Mouse (Mus musculus) stomach, embryonic 15.5 days (tissue): ENCODE data around the gene Psapl1. TPM values are rescaled to one million over a fixed set of nuclear protein-coding genes. Genes with fewer than 3 reads are reported as not detected.
A peak's percentile ranks its signal among the peaks of the same experiment; 100 is the strongest.

ENCODE experiments used
- ATAC-seq: fragments of 200-750 bp; cut with Nextera tagmentation; 2 replicates; pipeline ENCODE4 v1.8.0; 2017; ENCODE audit warnings: low read depth, moderate number of reproducible peaks, moderate TSS enrichment; ENCODE audit not compliant: insufficient read depth, low FRiP score
- H3K27ac ChIP-seq: fragments of 300-500 bp; sonication (generic); 2 replicates; pipeline ENCODE4 v1.5.1; 2015; ENCODE audit warnings: mild to moderate bottlenecking, inconsistent platforms
- H3K27me3 ChIP-seq: fragments of 300-500 bp; sonication (generic); replicated peaks from 2 replicates; pipeline ENCODE4 v1.6.1; 2015; ENCODE audit warnings: inconsistent platforms
- H3K36me3 ChIP-seq: fragments of 300-500 bp; sonication (generic); 2 replicates; pipeline ENCODE4 v1.6.1; 2015; ENCODE audit warnings: inconsistent platforms
- H3K4me1 ChIP-seq: fragments of 300-500 bp; sonication (generic); 2 replicates; pipeline ENCODE4 v1.6.1; 2015; ENCODE audit warnings: inconsistent platforms
- H3K4me2 ChIP-seq: fragments of 300-500 bp; sonication (generic); 2 replicates; pipeline ENCODE4 v1.6.1; 2015; ENCODE audit warnings: mild to moderate bottlenecking, inconsistent platforms
- H3K4me3 ChIP-seq: fragments of 300-500 bp; sonication (generic); replicated peaks from 2 replicates; pipeline ENCODE4 v1.5.1; 2015; ENCODE audit warnings: inconsistent platforms
- H3K9ac ChIP-seq: fragments of 300-500 bp; sonication (generic); 2 replicates; pipeline ENCODE4 v1.6.1; 2015; ENCODE audit warnings: inconsistent platforms
- H3K9me3 ChIP-seq: fragments of 300-500 bp; sonication (generic); 2 replicates; pipeline ENCODE4 v1.6.1; 2016; ENCODE audit warnings: inconsistent platforms
- WGBS: fragments of 180-500 bp; shearing (Covaris S2); methylation state at CpG from one replicate; pipeline ENCODE4 v1.1.7; 2015; 5-methylcytosine and 5-hydroxymethylcytosine counted together
- polyA plus RNA-seq: library from polyadenylated mRNA; unstranded; fragments of >200 nt; fragmentation: Nextera tagmentation; extraction: Ambion mirVana; gene quantifications from 2 replicates; pipeline ENCODE4 v1.2.1, GENCODE M21; 2015

Psapl1 gene
- polyA plus RNA-seq, 1 experiment from 2014 or later: 16.7 TPM

DNA sequence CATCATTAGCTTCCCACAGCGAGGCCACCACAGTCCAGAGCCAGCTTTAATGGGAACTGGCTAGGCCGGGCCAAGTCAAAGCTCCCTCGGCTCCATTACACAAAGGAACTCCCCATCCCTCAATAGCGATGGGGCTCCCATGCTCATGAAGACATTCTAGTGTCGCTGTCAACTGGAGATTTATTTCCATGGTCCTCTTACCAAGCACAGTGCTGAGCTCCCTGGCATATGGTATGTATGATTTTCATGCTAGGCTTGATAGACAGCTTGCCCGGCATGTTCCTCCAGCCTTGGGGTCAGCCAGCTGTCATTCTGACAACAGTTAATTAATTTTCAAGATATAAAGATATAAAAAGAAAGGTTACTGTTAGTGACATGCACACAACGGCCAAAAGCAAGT is 21.5 kb upstream of the Psapl1 start:
- H3K9ac ChIP-seq: no peak overlapping the region
- H3K27ac ChIP-seq: no peak overlapping the region
- H3K9me3 ChIP-seq: no peaks in the 10 kb centered on the region
- ATAC-seq: no peak
- 82% methylated on average over 7 of the region's 7 CpGs for WGBS
- no peaks in the 10 kb centered on the region for H3K36me3 ChIP-seq
- H3K27me3 ChIP-seq: no peaks in the 10 kb centered on the region
- H3K4me2 ChIP-seq: no peak overlapping the region
- no peak overlapping the region for H3K4me3 ChIP-seq
- no peaks in the 10 kb centered on the region for H3K4me1 ChIP-seq

DNA sequence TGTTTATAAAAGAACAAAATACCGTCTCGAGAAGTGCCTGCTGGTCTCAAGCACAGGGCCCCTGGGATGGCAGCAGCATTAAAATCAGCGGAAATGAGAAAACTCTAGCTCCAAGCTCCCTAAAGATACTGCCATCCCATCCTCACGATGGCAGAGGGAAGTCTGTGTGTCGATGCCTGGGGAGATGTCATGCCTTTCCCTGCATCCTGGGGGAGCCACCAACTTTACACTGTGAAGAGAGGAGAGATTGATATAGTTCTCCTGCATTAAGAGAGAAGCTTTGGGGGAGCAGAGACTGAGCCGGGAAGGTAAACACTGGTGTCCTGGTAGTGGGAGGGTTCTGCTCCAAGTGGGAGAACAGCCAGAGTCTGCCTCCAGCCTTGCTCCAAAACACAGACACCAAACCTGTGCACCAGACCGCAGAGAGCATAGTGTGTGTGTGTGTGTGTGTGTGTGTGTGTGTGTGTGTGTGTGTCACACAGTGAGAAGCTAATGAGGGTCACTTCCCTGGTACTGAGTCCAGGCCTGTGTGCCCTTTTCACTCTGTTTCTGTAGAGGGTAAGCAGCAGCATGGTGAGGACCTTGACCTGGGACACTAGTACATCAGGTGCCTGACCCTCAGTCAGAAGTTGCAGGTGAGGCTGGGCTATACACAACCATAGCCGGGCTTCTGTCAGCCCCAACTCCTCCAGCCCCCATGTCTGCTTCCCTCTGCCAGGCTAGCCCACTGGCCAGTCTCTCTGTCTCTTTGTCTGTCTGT is 17.3 kb upstream of the Psapl1 start:
- H3K27me3 ChIP-seq: no peaks in the 10 kb centered on the region
- H3K4me2 ChIP-seq: no peak overlapping the region
- no peak overlapping the region for H3K27ac ChIP-seq
- no peak for ATAC-seq
- no peaks in the 10 kb centered on the region for H3K4me1 ChIP-seq
- no peaks in the 10 kb centered on the region for H3K36me3 ChIP-seq
- whole genome bisulfite sequencing: 41% methylated on average over 8 of the region's 8 CpGs
- no peak overlapping the region for H3K9ac ChIP-seq
- no peaks in the 10 kb centered on the region for H3K9me3 ChIP-seq
- no peak overlapping the region for H3K4me3 ChIP-seq

DNA sequence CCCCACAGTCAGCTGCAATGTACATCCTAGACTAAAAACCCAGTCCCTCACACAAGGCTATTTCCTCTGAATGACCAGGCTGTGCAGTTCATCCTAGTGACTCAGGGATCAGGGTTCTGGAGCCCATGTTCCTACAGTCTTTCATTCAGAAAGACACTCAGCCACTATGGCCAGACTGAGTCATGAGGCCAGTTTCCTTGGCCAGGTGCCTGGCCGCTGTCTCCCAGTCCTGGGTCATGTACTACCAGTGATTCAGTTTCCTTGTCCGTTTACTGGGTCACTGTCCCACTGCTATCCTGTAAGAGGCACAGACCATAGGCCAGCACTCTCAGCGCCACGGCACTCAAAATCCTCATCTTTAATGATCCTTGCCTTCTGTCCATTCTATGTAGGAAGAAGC is 15.5 kb upstream of the Psapl1 start:
- ATAC-seq: no peak
- no peak overlapping the region for H3K27ac ChIP-seq
- H3K4me3 ChIP-seq: no peak overlapping the region
- WGBS: 84% methylated on average over 4 of the region's 4 CpGs
- no peaks in the 10 kb centered on the region for H3K4me1 ChIP-seq
- no peaks in the 10 kb centered on the region for H3K9me3 ChIP-seq
- H3K9ac ChIP-seq: no peak overlapping the region
- no peaks in the 10 kb centered on the region for H3K36me3 ChIP-seq
- no peak overlapping the region for H3K4me2 ChIP-seq
- H3K27me3 ChIP-seq: no peaks in the 10 kb centered on the region

GRCm38 (mm10) chr5:36191285-36191684 is 12.5 kb upstream of the Psapl1 start:
- no peak overlapping the region for H3K27ac ChIP-seq
- H3K9me3 ChIP-seq: no peaks in the 10 kb centered on the region
- H3K9ac ChIP-seq: no peak overlapping the region
- no peaks in the 10 kb centered on the region; the same call in 1 of the 2 replicates for H3K4me1 ChIP-seq
- no peaks in the 10 kb centered on the region for H3K36me3 ChIP-seq
- H3K4me2 ChIP-seq: no peak overlapping the region
- H3K27me3 ChIP-seq: no peaks in the 10 kb centered on the region
- no peak for ATAC-seq
- H3K4me3 ChIP-seq: no peak overlapping the region
- WGBS: 86% methylated on average over 4 of the region's 4 CpGs

DNA sequence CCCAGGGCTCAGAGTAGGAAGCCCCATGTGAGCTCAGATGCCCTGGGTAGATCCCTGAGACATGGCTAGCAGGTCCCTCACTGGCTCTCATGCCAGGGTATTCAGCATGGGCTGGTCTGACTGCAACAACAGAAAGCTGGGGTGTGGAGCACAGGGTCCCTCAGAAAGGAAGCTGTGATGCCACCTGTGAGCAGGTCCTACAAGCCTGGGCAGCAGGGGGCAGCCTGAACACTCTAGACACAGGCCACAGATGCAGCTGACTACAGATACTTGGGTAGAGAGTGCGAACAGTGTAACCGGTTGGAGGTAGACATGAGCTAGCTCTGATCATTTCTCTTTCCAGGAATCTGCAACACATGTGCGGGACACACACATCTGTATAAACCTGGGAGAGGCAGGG is 11.9 kb upstream of the Psapl1 start:
- Histone ChIP-seq H3K4me1 (no peaks in the 10 kb centered on the region; the same call in 1 of the 2 replicates), H3K36me3 (no peaks in the 10 kb centered on the region), H3K4me2 (no peak overlapping the region), H3K27ac (no peak overlapping the region), H3K4me3 (no peak overlapping the region), H3K27me3 (no peaks in the 10 kb centered on the region), H3K9me3 (no peaks in the 10 kb centered on the region), H3K9ac (no peak overlapping the region)
- 77% methylated on average over 3 of the region's 3 CpGs for whole genome bisulfite sequencing
- no peak for ATAC-seq

DNA sequence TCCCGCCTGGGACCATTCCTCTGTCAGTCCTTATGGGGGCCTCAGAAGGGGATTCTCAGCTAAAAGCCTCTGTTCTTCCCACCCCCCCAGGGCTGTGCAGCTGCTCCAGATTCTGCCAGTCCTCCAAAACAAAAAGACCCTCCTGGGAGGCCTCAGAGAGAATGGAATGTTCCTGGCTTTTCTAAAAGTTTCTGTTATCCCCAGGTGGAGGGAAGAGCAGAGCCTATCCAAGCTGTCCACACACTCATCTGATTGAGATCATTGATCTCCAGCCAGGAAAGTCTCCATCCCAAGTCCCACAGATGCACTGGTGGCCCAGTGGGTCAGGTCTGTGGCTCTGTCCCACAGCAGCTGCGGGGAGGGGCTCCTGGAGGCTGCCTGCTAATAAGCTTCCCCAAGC is 11.1 kb upstream of the Psapl1 start:
- H3K4me2 ChIP-seq: no peak overlapping the region
- 79% methylated on average over 2 of the region's 2 CpGs for WGBS
- no peak overlapping the region for H3K27ac ChIP-seq
- no peaks in the 10 kb centered on the region; the same call in 1 of the 2 replicates for H3K4me1 ChIP-seq
- no peaks in the 10 kb centered on the region for H3K27me3 ChIP-seq
- no peaks in the 10 kb centered on the region for H3K9me3 ChIP-seq
- no peak overlapping the region for H3K9ac ChIP-seq
- H3K4me3 ChIP-seq: no peak overlapping the region
- H3K36me3 ChIP-seq: no peaks in the 10 kb centered on the region
- ATAC-seq: no peak

GRCm38 (mm10) chr5:36194631-36195030 is 9.2 kb upstream of the Psapl1 start:
- 53% methylated on average over 4 of the region's 4 CpGs for WGBS

GRCm38 (mm10) chr5:36195436-36195835 is 8.4 kb upstream of the Psapl1 start:
- ATAC-seq: no peak
- Histone ChIP-seq H3K27me3 (no peaks in the 10 kb centered on the region), H3K36me3 (no peaks in the 10 kb centered on the region), H3K4me2 (no peak overlapping the region), H3K27ac (no peak overlapping the region), H3K4me1 (no peaks in the 10 kb centered on the region; the same call in 1 of the 2 replicates), H3K4me3 (no peak overlapping the region), H3K9me3 (no peaks in the 10 kb centered on the region), H3K9ac (no peak overlapping the region)
- WGBS: 84% methylated on average over 4 of the region's 4 CpGs

More at GRCm38 (mm10) chr5:36194631-36195030, 9.2 kb upstream of the Psapl1 start:
- Histone ChIP-seq H3K4me3 (no peak overlapping the region), H3K9ac (no peak overlapping the region), H3K36me3 (no peaks in the 10 kb centered on the region), H3K4me1 (no peaks in the 10 kb centered on the region; the same call in 1 of the 2 replicates), H3K4me2 (no peak overlapping the region), H3K27me3 (no peaks in the 10 kb centered on the region), H3K27ac (no peak overlapping the region), H3K9me3 (no peaks in the 10 kb centered on the region)
- ATAC-seq: no peak

DNA sequence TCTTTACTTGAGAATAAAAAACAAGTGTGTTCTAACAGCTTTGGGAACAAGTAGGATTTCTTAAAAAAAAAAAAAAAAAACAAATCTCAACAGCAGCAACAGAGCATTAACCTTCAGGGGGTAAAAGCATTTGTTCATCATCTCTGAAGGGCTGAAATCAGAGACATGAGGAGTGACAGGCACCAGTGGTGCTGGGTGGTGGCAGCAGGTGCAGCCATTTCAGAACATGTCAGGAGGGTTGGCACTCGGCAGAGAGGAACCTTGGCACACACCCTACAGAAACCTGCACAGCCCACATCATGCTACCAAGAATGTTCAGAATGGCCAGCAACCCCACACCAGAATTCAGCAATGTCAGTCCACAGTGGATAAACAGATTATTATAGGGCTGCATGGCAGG is 4.3 kb upstream of the Psapl1 start:
- H3K4me2 ChIP-seq: no peak overlapping the region
- H3K9me3 ChIP-seq: no peaks in the 10 kb centered on the region
- H3K9ac ChIP-seq: no peak overlapping the region
- H3K27ac ChIP-seq: no peak overlapping the region
- no peaks in the 10 kb centered on the region for H3K36me3 ChIP-seq
- whole genome bisulfite sequencing: 84% methylated on average over 1 of the region's 1 CpGs
- H3K4me3 ChIP-seq: no peak overlapping the region
- ATAC-seq: no peak
- H3K27me3 ChIP-seq: no peaks in the 10 kb centered on the region
- H3K4me1 ChIP-seq: no peaks in the 10 kb centered on the region; the same call in 1 of the 2 replicates

DNA sequence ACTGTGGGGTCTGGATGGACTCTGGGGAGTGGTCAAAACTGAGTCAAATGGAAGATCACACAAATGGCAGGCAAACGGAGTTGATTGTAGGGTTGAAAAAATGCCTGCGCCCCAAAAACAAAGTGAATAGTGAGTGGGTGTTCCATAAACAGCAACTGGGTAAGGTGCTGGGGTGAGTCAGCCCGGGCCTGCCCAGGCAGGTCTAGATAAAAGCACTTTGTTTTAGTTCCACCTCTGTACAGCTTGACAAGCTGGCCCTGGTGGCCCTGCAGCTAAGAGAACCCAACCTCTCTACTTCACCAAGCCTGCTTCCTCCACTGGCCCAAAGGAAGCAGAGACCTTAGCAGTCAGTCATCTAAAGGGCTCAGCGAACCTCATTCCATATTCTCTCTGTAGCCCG is 1.0 kb upstream of the Psapl1 start:
- H3K4me2 ChIP-seq: no peak overlapping the region
- H3K4me3 ChIP-seq: no peak overlapping the region
- no peak overlapping the region for H3K9ac ChIP-seq
- peak; percentile 56; the same call in 1 of the 2 replicates for ATAC-seq
- H3K4me1 ChIP-seq: no peaks in the 10 kb centered on the region; the same call in none of the 2 replicates
- no peaks in the 10 kb centered on the region for H3K27me3 ChIP-seq
- WGBS: 67% methylated on average over 5 of the region's 5 CpGs
- H3K9me3 ChIP-seq: no peaks in the 10 kb centered on the region
- H3K27ac ChIP-seq: peak overlapping the region; percentile 74
- H3K36me3 ChIP-seq: no peaks in the 10 kb centered on the region

- Histone ChIP-seq H3K27me3 (no peaks in the 10 kb centered on the region), H3K4me2 (no peak overlapping the region), H3K27ac (peak overlapping the region; percentile 74), H3K4me1 (no peaks in the 10 kb centered on the region; the same call in none of the 2 replicates), H3K9me3 (no peaks in the 10 kb centered on the region), H3K36me3 (no peaks in the 10 kb centered on the region), H3K4me3 (no peak overlapping the region), H3K9ac (no peak overlapping the region)
- ATAC-seq: no peak
- 80% methylated on average over 5 of the region's 5 CpGs for WGBS
These were observed 400 bp upstream of the Psapl1 start for GRCm38 (mm10) chr5:36203421-36203820.

- no peaks in the 10 kb centered on the region for H3K27me3 ChIP-seq
- H3K4me1 ChIP-seq: no peaks in the 10 kb centered on the region; the same call in none of the 2 replicates
- no peak overlapping the region for H3K4me3 ChIP-seq
- H3K27ac ChIP-seq: no peak overlapping the region
- H3K9me3 ChIP-seq: no peaks in the 10 kb centered on the region
- ATAC-seq: no peak
- H3K36me3 ChIP-seq: no peaks in the 10 kb centered on the region
- 76% methylated on average over 11 of the region's 11 CpGs for WGBS
- H3K4me2 ChIP-seq: no peak overlapping the region
- no peak overlapping the region for H3K9ac ChIP-seq
These were observed 1.6 kb downstream of the Psapl1 start for GRCm38 (mm10) chr5:36205397-36205796.
